Mouse (Mus musculus): ENCODE measurements around the gene Celsr2. TPM values are rescaled to one million over a fixed set of nuclear protein-coding genes. Genes with fewer than 3 reads are reported as not detected.

Celsr2 gene
- total and polyA plus RNA-seq, 2 experiments from 2014 or later, result 24.5 to 51.4 TPM

GRCm38 (mm10) chr3:108355245-108355644, 60.1 kb downstream of the Celsr2 start:
- Histone ChIP-seq H3K4me3 (ENCODE audit: low read depth, low read length) (no peak overlapping the region), H3K9me3 (ENCODE audit: low read length) (no peaks in the 10 kb centered on the region), H3K4me2 (ENCODE audit: low read depth) (no peak overlapping the region), H3K36me3 (ENCODE audit: insufficient read depth) (peaks cover 72% of the 10 kb centered on the region), H3K9ac (no peak overlapping the region), H3K27me3 (ENCODE audit: insufficient read depth, low read length) (no peaks in the 10 kb centered on the region), H3K27ac (ENCODE audit: low read depth, low read length) (no peak overlapping the region), H3K4me1 (ENCODE audit: insufficient read depth) (no peaks in the 10 kb centered on the region)
- WGBS, result 92% methylated on average over 3 of the region's 3 CpGs
- DNase-seq, result no peak
- TF ChIP-seq CTCF (IDR thresholded peaks at IDR 0.05; ENCODE audit: low read depth), result no peak
- no peak for ATAC-seq

- 87% methylated on average over 9 of the region's 9 CpGs for WGBS
These were observed 67.0 kb downstream of the Celsr2 start for GRCm38 (mm10) chr3:108348376-108348775.

GRCm38 (mm10) chr3:108345855-108346254, 69.5 kb downstream of the Celsr2 start:
- no peak overlapping the region for H3K4me3 ChIP-seq (ENCODE audit: low read depth, low read length)
- H3K9ac ChIP-seq, result no peak overlapping the region
- no peak for ATAC-seq
- no peaks in the 10 kb centered on the region for H3K27me3 ChIP-seq (ENCODE audit: insufficient read depth, low read length)
- no peak for DNase-seq
- no peaks in the 10 kb centered on the region for H3K4me1 ChIP-seq (ENCODE audit: insufficient read depth)
- no peak for TF ChIP-seq CTCF (IDR thresholded peaks at IDR 0.05; ENCODE audit: low read depth)
- WGBS, result 92% methylated on average over 7 of the region's 7 CpGs
- peaks cover 76% of the 10 kb centered on the region for H3K36me3 ChIP-seq (ENCODE audit: insufficient read depth)
- no peak overlapping the region for H3K27ac ChIP-seq (ENCODE audit: low read depth, low read length)
- H3K9me3 ChIP-seq (ENCODE audit: low read length), result no peaks in the 10 kb centered on the region
- H3K4me2 ChIP-seq (ENCODE audit: low read depth), result no peak overlapping the region

More at GRCm38 (mm10) chr3:108348376-108348775, 67.0 kb downstream of the Celsr2 start:
- H3K27ac ChIP-seq (ENCODE audit: low read depth, low read length), result no peak overlapping the region
- H3K9ac ChIP-seq, result no peak overlapping the region
- no peak for TF ChIP-seq CTCF (IDR thresholded peaks at IDR 0.05; ENCODE audit: low read depth)
- peaks cover 82% of the 10 kb centered on the region for H3K36me3 ChIP-seq (ENCODE audit: insufficient read depth)
- no peak for ATAC-seq
- DNase-seq, result no peak
- H3K4me1 ChIP-seq (ENCODE audit: insufficient read depth), result no peaks in the 10 kb centered on the region
- no peaks in the 10 kb centered on the region for H3K9me3 ChIP-seq (ENCODE audit: low read length)
- no peak overlapping the region for H3K4me2 ChIP-seq (ENCODE audit: low read depth)
- no peak overlapping the region for H3K4me3 ChIP-seq (ENCODE audit: low read depth, low read length)
- H3K27me3 ChIP-seq (ENCODE audit: insufficient read depth, low read length), result no peaks in the 10 kb centered on the region

- DNase-seq, result no peak
- TF ChIP-seq CTCF (IDR thresholded peaks at IDR 0.05; ENCODE audit: low read depth), result no peak
- no peaks in the 10 kb centered on the region for H3K4me1 ChIP-seq (ENCODE audit: insufficient read depth)
- WGBS, result 68% methylated on average over 7 of the region's 7 CpGs
- peaks cover 74% of the 10 kb centered on the region for H3K36me3 ChIP-seq (ENCODE audit: insufficient read depth)
- H3K27me3 ChIP-seq (ENCODE audit: insufficient read depth, low read length), result no peaks in the 10 kb centered on the region
- no peak overlapping the region for H3K4me3 ChIP-seq (ENCODE audit: low read depth, low read length)
- no peak overlapping the region for H3K9ac ChIP-seq
- ATAC-seq, result peak; percentile 75
- no peak overlapping the region for H3K27ac ChIP-seq (ENCODE audit: low read depth, low read length)
- H3K9me3 ChIP-seq (ENCODE audit: low read length), result no peaks in the 10 kb centered on the region
- no peak overlapping the region for H3K4me2 ChIP-seq (ENCODE audit: low read depth)
These were observed 73.2 kb downstream of the Celsr2 start for GRCm38 (mm10) chr3:108342185-108342584.

GRCm38 (mm10) chr3:108341040-108341439, 74.3 kb downstream of the Celsr2 start:
- H3K9me3 ChIP-seq (ENCODE audit: low read length), result no peaks in the 10 kb centered on the region
- H3K4me2 ChIP-seq (ENCODE audit: low read depth), result no peak overlapping the region
- H3K27me3 ChIP-seq (ENCODE audit: insufficient read depth, low read length), result no peaks in the 10 kb centered on the region
- DNase-seq (no peak), ATAC-seq (no peak)
- peaks cover 72% of the 10 kb centered on the region for H3K36me3 ChIP-seq (ENCODE audit: insufficient read depth)
- H3K4me1 ChIP-seq (ENCODE audit: insufficient read depth), result no peaks in the 10 kb centered on the region
- no peak overlapping the region for H3K4me3 ChIP-seq (ENCODE audit: low read depth, low read length)
- no peak overlapping the region for H3K9ac ChIP-seq
- WGBS, result 94% methylated on average over 2 of the region's 2 CpGs
- no peak overlapping the region for H3K27ac ChIP-seq (ENCODE audit: low read depth, low read length)
- TF ChIP-seq CTCF (IDR thresholded peaks at IDR 0.05; ENCODE audit: low read depth), result no peak

Other genes with a start within 250 kb of the Celsr2 start
- 20.4 and 22.0 TPM in 2 replicates for gene Amigo1, start 229.2 kb downstream of the Celsr2 start, total RNA-seq (2014; rRNA removed)
- 9.4 and 12.1 TPM in 2 replicates for gene Amigo1, start 229.2 kb downstream of the Celsr2 start, polyA plus RNA-seq (2015; fragmentation: Nextera tagmentation; extraction: Ambion mirVana)
- gene Cyb561d1, start 214.3 kb downstream of the Celsr2 start, total RNA-seq (2014; rRNA removed), result 4.1 and 5.4 TPM in 2 replicates
- 3.3 and 4.5 TPM in 2 replicates for gene Cyb561d1, start 214.3 kb downstream of the Celsr2 start, polyA plus RNA-seq (2015; fragmentation: Nextera tagmentation; extraction: Ambion mirVana)
- 22.0 and 23.4 TPM in 2 replicates for gene Atxn7l2, start 204.6 kb downstream of the Celsr2 start, total RNA-seq (2014; rRNA removed)
- 18.1 and 20.7 TPM in 2 replicates for gene Atxn7l2, start 204.6 kb downstream of the Celsr2 start, polyA plus RNA-seq (2015; fragmentation: Nextera tagmentation; extraction: Ambion mirVana)
- 0.29 and 1.0 TPM in 2 replicates for gene Sypl2, start 188.9 kb downstream of the Celsr2 start, total RNA-seq (2014; rRNA removed)
- gene Sypl2, start 188.9 kb downstream of the Celsr2 start, polyA plus RNA-seq (2015; fragmentation: Nextera tagmentation; extraction: Ambion mirVana), result 0.42 and 0.70 TPM in 2 replicates
- 134 and 189 TPM in 2 replicates for gene Psma5, start 158.6 kb downstream of the Celsr2 start, total RNA-seq (2014; rRNA removed)
- 239 and 278 TPM in 2 replicates for gene Psma5, start 158.6 kb downstream of the Celsr2 start, polyA plus RNA-seq (2015; fragmentation: Nextera tagmentation; extraction: Ambion mirVana)
- 61.9 and 69.0 TPM in 2 replicates for gene Sort1, start 131.5 kb downstream of the Celsr2 start, total RNA-seq (2014; rRNA removed)
- 11.3 and 12.9 TPM in 2 replicates for gene Sort1, start 131.5 kb downstream of the Celsr2 start, polyA plus RNA-seq (2015; fragmentation: Nextera tagmentation; extraction: Ambion mirVana)
- not detected in 2 replicates for gene Mybphl, start 50.6 kb downstream of the Celsr2 start, total RNA-seq (2014; rRNA removed)
- not detected in 2 replicates for gene Mybphl, start 50.6 kb downstream of the Celsr2 start, polyA plus RNA-seq (2015; fragmentation: Nextera tagmentation; extraction: Ambion mirVana)
- 9.5 and 10.5 TPM in 2 replicates for gene Psrc1, start 31.7 kb downstream of the Celsr2 start, total RNA-seq (2014; rRNA removed)
- gene Psrc1, start 31.7 kb downstream of the Celsr2 start, polyA plus RNA-seq (2015; fragmentation: Nextera tagmentation; extraction: Ambion mirVana), result 6.5 and 7.0 TPM in 2 replicates
- gene Sars, start 29.7 kb upstream of the Celsr2 start, total RNA-seq (2014; rRNA removed), result 196 and 202 TPM in 2 replicates
- gene Sars, start 29.7 kb upstream of the Celsr2 start, polyA plus RNA-seq (2015; fragmentation: Nextera tagmentation; extraction: Ambion mirVana), result 220 and 223 TPM in 2 replicates
- gene 1700013F07Rik, start 118.6 kb upstream of the Celsr2 start, total RNA-seq (2014; rRNA removed), result 0.85 and 1.8 TPM in 2 replicates
- gene 1700013F07Rik, start 118.6 kb upstream of the Celsr2 start, polyA plus RNA-seq (2015; fragmentation: Nextera tagmentation; extraction: Ambion mirVana), result 3.0 and 4.5 TPM in 2 replicates
- 9.2 and 11.5 TPM in 2 replicates for gene 5330417C22Rik, start 121.0 kb upstream of the Celsr2 start, total RNA-seq (2014; rRNA removed)
- gene 5330417C22Rik, start 121.0 kb upstream of the Celsr2 start, polyA plus RNA-seq (2015; fragmentation: Nextera tagmentation; extraction: Ambion mirVana), result 16.6 and 17.5 TPM in 2 replicates
- 59.6 and 70.2 TPM in 2 replicates for gene Tmem167b, start 146.9 kb upstream of the Celsr2 start, total RNA-seq (2014; rRNA removed)
- 42.5 and 50.0 TPM in 2 replicates for gene Tmem167b, start 146.9 kb upstream of the Celsr2 start, polyA plus RNA-seq (2015; fragmentation: Nextera tagmentation; extraction: Ambion mirVana)
- gene Taf13, start 156.1 kb upstream of the Celsr2 start, total RNA-seq (2014; rRNA removed), result 10.8 and 13.8 TPM in 2 replicates
- gene Taf13, start 156.1 kb upstream of the Celsr2 start, polyA plus RNA-seq (2015; fragmentation: Nextera tagmentation; extraction: Ambion mirVana), result 41.0 and 46.4 TPM in 2 replicates
- 107 and 110 TPM in 2 replicates for gene Wdr47, start 175.7 kb upstream of the Celsr2 start, total RNA-seq (2014; rRNA removed)
- 72.4 and 90.1 TPM in 2 replicates for gene Wdr47, start 175.7 kb upstream of the Celsr2 start, polyA plus RNA-seq (2015; fragmentation: Nextera tagmentation; extraction: Ambion mirVana)
- 43.9 and 84.0 TPM in 2 replicates for gene Clcc1, start 238.4 kb upstream of the Celsr2 start, total RNA-seq (2014; rRNA removed)
- gene Clcc1, start 238.4 kb upstream of the Celsr2 start, polyA plus RNA-seq (2015; fragmentation: Nextera tagmentation; extraction: Ambion mirVana), result 47.5 and 48.8 TPM in 2 replicates